Mouse (Mus musculus) lung, postnatal 0 days (tissue): ENCODE measurements at regions not wholly inside any gene's neighbourhood (a gene's known extent, or its start where the extent isn't known, plus 50 kb on each side); places are given as distances from the start of the nearest gene placed in this dataset.

Source experiments
- CTCF ChIP-seq: IDR thresholded peaks from 2 replicates; pipeline ENCODE4 v1.5.1; 2016; ENCODE audit warnings: antibody characterized with exemption, mild to moderate bottlenecking
- EP300 ChIP-seq: IDR thresholded peaks from 2 replicates; pipeline ENCODE4 v1.6.1; 2016; ENCODE audit warnings: antibody characterized with exemption, mild to moderate bottlenecking, control low read depth

DNA sequence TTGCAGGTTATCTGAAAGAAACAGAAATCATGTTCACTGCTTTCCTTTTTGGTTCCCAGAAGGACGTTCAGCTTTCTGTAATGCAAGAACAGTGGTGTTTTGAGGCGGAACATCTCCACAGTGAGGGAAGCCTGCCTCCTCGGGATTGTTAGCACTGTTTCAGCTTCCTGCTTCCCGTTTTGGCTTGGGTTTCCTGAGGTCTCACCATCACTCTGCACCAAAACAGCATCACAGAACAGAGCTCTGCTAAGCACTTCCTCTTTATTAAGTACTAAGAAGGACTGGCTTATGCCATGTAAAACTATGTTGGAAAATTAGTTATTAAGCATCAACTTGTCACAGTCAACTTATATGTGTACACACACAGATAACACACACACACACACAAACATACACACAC is 857.9 kb downstream of the Slc4a3 start:
- TF ChIP-seq EP300 (no peak), CTCF (no peak)
